Mouse (Mus musculus): Measurements from ENCODE around the gene Srgap2. TPM values are rescaled to one million over a fixed set of nuclear protein-coding genes. Genes with fewer than 3 reads are reported as not detected.
A peak's percentile ranks its signal among the peaks of the same experiment; 100 is the strongest.

Srgap2 gene
- total and polyA plus RNA-seq, 3 experiments, result 27.9 to 135 (median 32.5) TPM

DNA sequence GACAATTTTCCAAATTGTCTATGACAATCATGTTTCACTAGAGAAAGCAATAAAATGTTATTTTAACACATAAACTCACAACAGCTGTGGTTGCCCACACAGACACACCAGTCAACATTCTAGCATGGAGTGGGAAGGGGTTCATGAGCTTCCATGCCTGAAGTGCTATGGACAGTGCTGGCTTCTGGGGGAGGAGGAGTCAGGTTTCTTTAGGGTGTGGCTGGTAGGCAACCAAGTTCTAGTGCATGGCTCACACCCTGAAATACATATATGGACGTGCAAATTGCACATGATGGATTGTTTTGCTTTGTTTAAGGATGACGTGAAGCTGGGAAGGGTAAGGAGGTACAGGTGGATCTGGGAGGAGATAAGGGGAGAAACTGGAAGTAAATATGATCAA is 72.8 kb downstream of the Srgap2 start:
- no peaks in the 10 kb centered on the region for H3K9me3 ChIP-seq (replicated peaks)
- no peak overlapping the region for H3K4me3 ChIP-seq (ENCODE audit: low read depth, low read length)
- DNase-seq (ENCODE audit: low spot score), result no peak
- H3K36me3 ChIP-seq (replicated peaks), result peaks cover 5% of the 10 kb centered on the region
- TF ChIP-seq GATA1 (IDR thresholded peaks at IDR 0.05; ENCODE audit: borderline replicate concordance, low read length), result no peak
- no peaks in the 10 kb centered on the region for H3K27me3 ChIP-seq (ENCODE audit: insufficient read depth, low read length)
- H3K4me1 ChIP-seq (ENCODE audit: insufficient read depth, low read depth, low read length), result peaks cover 11% of the 10 kb centered on the region; the same call in 1 of the 2 replicates
- ATAC-seq (ENCODE audit: extremely low read depth, insufficient number of reproducible peaks, low FRiP score, poor library complexity, severe bottlenecking), result no peak

DNA sequence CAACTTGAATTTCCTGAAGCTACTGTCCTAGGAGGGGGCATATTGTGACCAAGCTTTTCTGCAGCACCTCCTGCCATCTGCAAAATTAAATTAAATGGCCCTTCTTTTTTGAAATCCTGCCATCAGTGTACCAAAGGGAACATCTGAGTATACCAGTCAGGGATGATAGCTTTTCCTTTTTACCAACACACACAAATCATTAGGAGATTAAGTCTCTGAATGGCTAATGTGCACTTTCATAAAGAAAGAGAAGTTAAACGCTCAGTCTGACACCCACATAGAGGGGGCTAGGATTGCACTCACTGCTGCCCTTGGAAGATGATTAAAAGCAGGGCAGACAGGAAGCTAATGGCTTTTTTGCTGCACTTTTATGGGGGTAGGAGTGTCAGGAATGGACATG is 73.8 kb downstream of the Srgap2 start:
- no peaks in the 10 kb centered on the region for H3K9me3 ChIP-seq (replicated peaks)
- no peaks in the 10 kb centered on the region for H3K27me3 ChIP-seq (ENCODE audit: insufficient read depth, low read length)
- H3K4me3 ChIP-seq (ENCODE audit: low read depth, low read length), result no peak overlapping the region
- ATAC-seq (ENCODE audit: extremely low read depth, insufficient number of reproducible peaks, low FRiP score, poor library complexity, severe bottlenecking) (no peak), DNase-seq (ENCODE audit: low spot score) (no peak)
- peaks cover 5% of the 10 kb centered on the region for H3K36me3 ChIP-seq (replicated peaks)
- TF ChIP-seq POLR2AphosphoS5 (IDR thresholded peaks at IDR 0.05; ENCODE audit: insufficient replicate concordance, low read depth, low read length) (no peak), GATA1 (IDR thresholded peaks at IDR 0.05; ENCODE audit: borderline replicate concordance, low read length) (no peak), GATA2 (IDR thresholded peaks at IDR 0.05; ENCODE audit: borderline replicate concordance, low read depth, low read length) (no peak), TAL1 (conservative IDR thresholded peaks at IDR 0.05; ENCODE audit: low read depth, low read length) (no peak), CTCF (IDR thresholded peaks at IDR 0.05; ENCODE audit: low read depth, low read length) (no peak)
- peaks cover 16% of the 10 kb centered on the region; the same call in 1 of the 2 replicates for H3K4me1 ChIP-seq (ENCODE audit: insufficient read depth, low read depth, low read length)

DNA sequence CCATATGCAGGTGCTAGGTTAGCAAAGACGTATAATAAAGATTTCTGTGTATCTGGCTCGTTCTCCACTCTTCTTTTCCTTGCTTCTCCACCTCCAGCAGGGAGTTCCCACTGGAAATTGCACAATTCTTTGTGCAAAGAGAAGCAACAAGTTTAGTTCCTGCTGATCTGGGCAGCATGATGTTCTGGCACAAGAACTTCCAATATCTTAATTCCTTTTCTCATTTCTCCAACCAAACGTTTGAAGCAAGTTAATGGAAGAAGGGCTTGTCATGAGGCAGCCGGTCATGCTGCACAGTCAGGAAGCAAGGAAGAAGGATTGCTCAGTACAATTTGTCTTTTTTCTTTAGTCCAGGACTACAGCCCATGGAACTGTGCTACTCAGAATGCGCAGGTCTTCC is 78.8 kb downstream of the Srgap2 start:
- H3K27me3 ChIP-seq (ENCODE audit: insufficient read depth, low read length), result no peaks in the 10 kb centered on the region
- TF ChIP-seq POLR2AphosphoS5 (IDR thresholded peaks at IDR 0.05; ENCODE audit: insufficient replicate concordance, low read depth, low read length) (no peak), GATA2 (IDR thresholded peaks at IDR 0.05; ENCODE audit: borderline replicate concordance, low read depth, low read length) (no peak), TAL1 (conservative IDR thresholded peaks at IDR 0.05; ENCODE audit: low read depth, low read length) (no peak), CTCF (IDR thresholded peaks at IDR 0.05; ENCODE audit: low read depth, low read length) (no peak), GATA1 (IDR thresholded peaks at IDR 0.05; ENCODE audit: borderline replicate concordance, low read length) (no peak)
- H3K9me3 ChIP-seq (replicated peaks), result no peaks in the 10 kb centered on the region
- H3K4me1 ChIP-seq (ENCODE audit: insufficient read depth, low read depth, low read length), result peaks cover 32% of the 10 kb centered on the region
- peaks cover 5% of the 10 kb centered on the region for H3K36me3 ChIP-seq (replicated peaks)
- DNase-seq (ENCODE audit: low spot score) (no peak), ATAC-seq (ENCODE audit: extremely low read depth, insufficient number of reproducible peaks, low FRiP score, poor library complexity, severe bottlenecking) (no peak)
- H3K4me3 ChIP-seq (ENCODE audit: low read depth, low read length), result no peak overlapping the region

- peak; percentile 91 for ATAC-seq (ENCODE audit: extremely low read depth, insufficient number of reproducible peaks, low FRiP score, poor library complexity, severe bottlenecking)
- TF ChIP-seq TAL1 (conservative IDR thresholded peaks at IDR 0.05; ENCODE audit: low read depth, low read length), result 0 out of 2 replicates have a peak, but pooled peaks have one; percentile 15
- TF ChIP-seq GATA1 (IDR thresholded peaks at IDR 0.05; ENCODE audit: borderline replicate concordance, low read length), result no peak
- peak; percentile 48 for DNase-seq (ENCODE audit: low spot score)
- no peak overlapping the region; the same call in 1 of the 2 replicates for H3K4me3 ChIP-seq (ENCODE audit: low read depth, low read length)
- H3K36me3 ChIP-seq (replicated peaks), result peaks cover 4% of the 10 kb centered on the region
- no peaks in the 10 kb centered on the region for H3K27me3 ChIP-seq (ENCODE audit: insufficient read depth, low read length)
- no peaks in the 10 kb centered on the region for H3K9me3 ChIP-seq (replicated peaks)
- H3K4me1 ChIP-seq (ENCODE audit: insufficient read depth, low read depth, low read length), result peaks cover 32% of the 10 kb centered on the region
These were observed 79.8 kb downstream of the Srgap2 start for GRCm38 (mm10) chr1:131447333-131447732.

DNA sequence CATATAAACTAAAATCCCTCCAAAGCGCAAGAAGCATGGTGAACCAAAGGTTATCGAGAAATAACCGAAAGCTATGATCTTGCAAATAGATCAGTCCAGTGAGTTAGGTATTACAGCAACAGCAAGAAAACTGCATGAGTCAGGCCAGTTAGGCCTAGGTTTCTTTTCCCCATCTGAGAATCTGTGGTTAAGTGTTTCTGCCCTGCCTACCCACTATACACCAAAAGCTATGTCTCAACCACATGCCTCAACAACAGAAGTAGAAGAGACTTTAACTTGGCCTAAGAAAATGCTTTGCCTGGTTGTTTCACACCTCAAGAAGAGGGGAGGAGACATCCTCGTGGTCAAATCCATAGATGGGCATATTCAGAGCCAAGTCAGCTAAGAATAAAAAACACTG is 80.6 kb downstream of the Srgap2 start:
- DNase-seq (ENCODE audit: low spot score), result no peak
- Histone ChIP-seq H3K4me3 (ENCODE audit: low read depth, low read length) (no peak overlapping the region), H3K9me3 (replicated peaks) (no peaks in the 10 kb centered on the region), H3K4me1 (ENCODE audit: insufficient read depth, low read depth, low read length) (peaks cover 34% of the 10 kb centered on the region), H3K27me3 (ENCODE audit: insufficient read depth, low read length) (no peaks in the 10 kb centered on the region), H3K36me3 (replicated peaks) (no peaks in the 10 kb centered on the region)
- TF ChIP-seq GATA1 (IDR thresholded peaks at IDR 0.05; ENCODE audit: borderline replicate concordance, low read length) (no peak), TAL1 (conservative IDR thresholded peaks at IDR 0.05; ENCODE audit: low read depth, low read length) (no peak), CTCF (IDR thresholded peaks at IDR 0.05; ENCODE audit: low read depth, low read length) (no peak), POLR2AphosphoS5 (IDR thresholded peaks at IDR 0.05; ENCODE audit: insufficient replicate concordance, low read depth, low read length) (no peak), GATA2 (IDR thresholded peaks at IDR 0.05; ENCODE audit: borderline replicate concordance, low read depth, low read length) (no peak)
- ATAC-seq (ENCODE audit: extremely low read depth, insufficient number of reproducible peaks, low FRiP score, poor library complexity, severe bottlenecking), result no peak

DNA sequence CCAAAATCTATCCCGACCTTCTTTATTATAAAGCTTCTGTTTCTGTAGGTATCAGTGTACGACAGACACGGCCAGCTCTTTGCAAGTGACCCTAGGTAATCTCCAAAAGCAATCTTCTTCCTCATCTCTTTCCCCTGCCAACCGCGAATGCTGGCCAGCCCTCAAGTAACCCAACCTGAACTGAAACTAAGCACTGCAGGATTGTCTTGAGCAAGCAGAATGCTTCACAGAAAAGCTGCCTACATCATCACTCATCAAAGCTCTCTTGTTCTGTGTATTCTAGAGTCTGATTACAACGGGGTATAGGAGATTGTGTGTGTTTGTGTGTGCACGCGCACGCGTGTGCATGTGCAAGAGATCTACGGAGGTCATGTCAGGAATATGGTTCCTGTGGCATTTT is 88.6 kb downstream of the Srgap2 start:
- no peak overlapping the region for H3K4me3 ChIP-seq (ENCODE audit: low read depth, low read length)
- no peaks in the 10 kb centered on the region for H3K9me3 ChIP-seq (replicated peaks)
- ATAC-seq (ENCODE audit: extremely low read depth, insufficient number of reproducible peaks, low FRiP score, poor library complexity, severe bottlenecking) (no peak), DNase-seq (ENCODE audit: low spot score) (no peak)
- H3K27me3 ChIP-seq (ENCODE audit: insufficient read depth, low read length), result no peaks in the 10 kb centered on the region
- H3K36me3 ChIP-seq (replicated peaks), result peaks cover 14% of the 10 kb centered on the region
- no peak for TF ChIP-seq GATA1 (IDR thresholded peaks at IDR 0.05; ENCODE audit: borderline replicate concordance, low read length)
- no peak for TF ChIP-seq TAL1 (conservative IDR thresholded peaks at IDR 0.05; ENCODE audit: low read depth, low read length)
- no peak for TF ChIP-seq CTCF (IDR thresholded peaks at IDR 0.05; ENCODE audit: low read depth, low read length)
- no peak for TF ChIP-seq GATA2 (IDR thresholded peaks at IDR 0.05; ENCODE audit: borderline replicate concordance, low read depth, low read length)
- no peak for TF ChIP-seq POLR2AphosphoS5 (IDR thresholded peaks at IDR 0.05; ENCODE audit: insufficient replicate concordance, low read depth, low read length)
- peaks cover 10% of the 10 kb centered on the region for H3K4me1 ChIP-seq (ENCODE audit: insufficient read depth, low read depth, low read length)

GRCm38 (mm10) chr1:131437975-131438374 is 89.2 kb downstream of the Srgap2 start:
- H3K9me3 ChIP-seq (replicated peaks), result no peaks in the 10 kb centered on the region
- H3K27me3 ChIP-seq (ENCODE audit: insufficient read depth, low read length), result no peaks in the 10 kb centered on the region
- DNase-seq (ENCODE audit: low spot score) (no peak), ATAC-seq (ENCODE audit: extremely low read depth, insufficient number of reproducible peaks, low FRiP score, poor library complexity, severe bottlenecking) (no peak)
- peaks cover 10% of the 10 kb centered on the region for H3K4me1 ChIP-seq (ENCODE audit: insufficient read depth, low read depth, low read length)
- H3K36me3 ChIP-seq (replicated peaks), result peaks cover 16% of the 10 kb centered on the region
- H3K4me3 ChIP-seq (ENCODE audit: low read depth, low read length), result no peak overlapping the region
- TF ChIP-seq CTCF (IDR thresholded peaks at IDR 0.05; ENCODE audit: low read depth, low read length) (no peak), TAL1 (conservative IDR thresholded peaks at IDR 0.05; ENCODE audit: low read depth, low read length) (no peak)

All from G1E (cell line).